Mouse (Mus musculus) lung, adult 2 months (tissue): ENCODE results near the gene Isca2.

Experiments
- CTCF ChIP-seq: fragments of 200-500 bp; IDR thresholded peaks from 2 replicates; pipeline ENCODE4 v1.5.1; 2011; ENCODE audit warnings: mild to moderate bottlenecking, low read length, control low read depth; ENCODE audit not compliant: insufficient read depth
- POLR2A ChIP-seq: fragments of 200-500 bp; IDR thresholded peaks from 2 replicates; pipeline ENCODE4 v1.6.1; 2011; ENCODE audit warnings: low read depth, mild to moderate bottlenecking, control low read depth, low read length, borderline replicate concordance; ENCODE audit errors: extremely low read depth

DNA sequence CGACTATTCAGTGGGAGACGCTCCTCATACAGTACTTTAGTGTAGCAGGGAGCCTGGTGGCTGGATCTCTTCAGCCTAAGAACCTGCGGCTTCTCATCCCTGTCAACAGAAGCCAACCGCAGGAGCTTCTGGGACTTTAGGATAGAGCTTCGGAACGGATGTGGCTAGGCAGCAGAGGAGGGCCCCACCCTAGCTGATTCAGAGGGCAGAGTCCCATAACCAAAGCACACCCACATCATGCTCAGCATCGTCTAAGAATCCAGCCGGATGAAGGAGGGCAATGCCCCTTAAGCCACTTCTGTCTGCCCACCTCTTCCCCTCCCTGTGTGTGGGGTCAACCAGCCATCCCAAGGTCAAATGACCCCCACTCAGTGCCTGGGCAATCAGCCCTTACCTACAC, 21.6 kb downstream of the Isca2 start:
- TF ChIP-seq CTCF (no peak), POLR2A (no peak)
